Mouse (Mus musculus) liver, embryonic 14.5 days (tissue): ENCODE results near the gene Insc.

Experiments
- CTCF ChIP-seq: IDR thresholded peaks from 2 replicates; pipeline ENCODE4 v1.5.1; 2016; ENCODE audit warnings: antibody characterized with exemption, low read depth, control low read depth
- EP300 ChIP-seq: IDR thresholded peaks from 2 replicates; pipeline ENCODE4 v1.6.1; 2016; ENCODE audit warnings: antibody characterized with exemption, low read depth

DNA sequence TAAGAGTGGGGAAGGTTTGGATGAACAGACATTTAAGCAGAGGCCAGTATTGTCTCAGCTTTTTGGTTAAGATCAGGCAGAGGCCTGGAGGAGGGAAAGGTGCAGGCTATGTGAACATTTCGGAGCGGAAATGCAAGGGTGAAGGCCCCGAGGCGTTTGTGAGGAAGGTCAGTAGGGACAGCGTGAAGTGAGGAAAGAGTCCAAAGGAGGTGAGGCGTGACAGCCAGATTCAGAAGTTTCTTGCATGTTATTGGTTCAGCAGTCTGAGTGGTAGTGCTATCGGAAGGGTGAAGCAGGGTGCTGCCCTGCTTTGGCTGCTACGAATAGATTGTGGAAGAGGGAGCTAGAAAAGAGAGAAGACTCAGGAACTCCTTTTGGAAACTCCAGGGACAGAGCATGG, 11.1 kb downstream of the Insc start:
- TF ChIP-seq CTCF (no peak), EP300 (no peak)
